Mouse (Mus musculus) CH12.LX (cell line): ENCODE results near the gene Gm21976. TPM values are rescaled to one million over a fixed set of nuclear protein-coding genes. Genes with fewer than 3 reads are reported as not detected.

Experiments
- DNase-seq: peaks from one replicate; pipeline ENCODE4 v3.0.0-alpha.2; 2013; ENCODE audit errors: extremely low read depth
- H3K27ac ChIP-seq: 2 replicates; pipeline ENCODE4 v1.5.1; 2012; ENCODE audit warnings: low read depth, mild to moderate bottlenecking, control low read depth, moderate library complexity; ENCODE audit not compliant: insufficient read depth
- H3K27me3 ChIP-seq: replicated peaks from 2 replicates; pipeline ENCODE3; 2012; ENCODE audit warnings: inconsistent platforms
- H3K36me3 ChIP-seq, 2 experiments: replicated peaks in 1 of 2; 2 replicates each; pipeline versions ENCODE3 to v1.6.1; 2012; ENCODE audit warnings: inconsistent platforms in 1 of 2, low read length in 1 of 2, mild to moderate bottlenecking in 1 of 2, mixed read lengths in 1 of 2, moderate library complexity in 1 of 2; ENCODE audit not compliant: control insufficient read depth in 1 of 2, insufficient read depth in 1 of 2
- H3K4me1 ChIP-seq, 2 experiments: 2 replicates each; pipeline ENCODE4 v1.6.1; 2012; ENCODE audit warnings: inconsistent platforms in 1 of 2, moderate library complexity in 1 of 2; ENCODE audit not compliant: insufficient read depth in 2 of 2, control insufficient read depth in 1 of 2
- H3K4me2 ChIP-seq: 2 replicates; pipeline ENCODE4 v1.6.1; 2012; ENCODE audit warnings: low read depth, mild to moderate bottlenecking, control low read depth; ENCODE audit not compliant: poor library complexity, insufficient read depth, severe bottlenecking
- H3K4me3 ChIP-seq, 3 experiments: fragments of 150-350 bp in 1 of 3; sonication (generic) in 1 of 3; replicated peaks in 1 of 3; 2 replicates each; pipeline versions ENCODE3 to v1.5.1; 2011 to 2012; ENCODE audit warnings: low read depth in 2 of 3, low read length in 2 of 3, mild to moderate bottlenecking in 2 of 3, moderate library complexity in 2 of 3, control low read depth in 1 of 3, improper control_type of control experiment in 1 of 3, inconsistent platforms in 1 of 3, mixed read lengths in 1 of 3; ENCODE audit not compliant: poor library complexity in 1 of 3
- H3K79me2 ChIP-seq: replicated peaks from 2 replicates; pipeline ENCODE4 v1.6.1; 2012; ENCODE audit warnings: mild to moderate bottlenecking, moderate library complexity; ENCODE audit not compliant: control insufficient read depth, poor library complexity, insufficient read depth, severe bottlenecking; ENCODE audit errors: extremely low read depth
- H3K9ac ChIP-seq: 2 replicates; pipeline ENCODE4 v1.6.1; 2012; ENCODE audit warnings: low read depth, mild to moderate bottlenecking, control low read depth, moderate library complexity; ENCODE audit not compliant: insufficient read depth
- H3K9me3 ChIP-seq: replicated peaks from 2 replicates; pipeline ENCODE3; 2012; ENCODE audit warnings: low read length, inconsistent platforms, mixed read lengths
- BHLHE40 ChIP-seq: IDR thresholded peaks from 2 replicates; pipeline ENCODE4 v1.6.1; 2011; ENCODE audit warnings: mild to moderate bottlenecking, low read depth, low read length, improper control_type of control experiment
- CHD1 ChIP-seq: IDR thresholded peaks from 2 replicates; pipeline ENCODE4 v1.6.1; 2012; ENCODE audit warnings: low read depth, low read length, improper control_type of control experiment, inconsistent platforms
- CHD2 ChIP-seq: IDR thresholded peaks from 2 replicates; pipeline ENCODE4 v1.6.1; 2011; ENCODE audit warnings: low read length, improper control_type of control experiment
- CTCF ChIP-seq, 2 experiments: IDR thresholded peaks in 1 of 2; conservative IDR thresholded peaks in 1 of 2; 2 replicates each; pipeline ENCODE4 v1.5.1; 2011 to 2012; ENCODE audit warnings: low read depth in 2 of 2, low read length in 2 of 2, improper control_type of control experiment in 1 of 2, inconsistent platforms in 1 of 2, mild to moderate bottlenecking in 1 of 2, moderate library complexity in 1 of 2
- ELF1 ChIP-seq: IDR thresholded peaks from 2 replicates; pipeline ENCODE4 v1.6.1; 2014; ENCODE audit warnings: low read depth, mild to moderate bottlenecking, inconsistent platforms, low read length, improper control_type of control experiment
- HCFC1 ChIP-seq: IDR thresholded peaks from 2 replicates; pipeline ENCODE4 v1.6.1; 2012; ENCODE audit warnings: low read depth, mild to moderate bottlenecking, inconsistent platforms, low read length, improper control_type of control experiment
- IRF4 ChIP-seq: IDR thresholded peaks from 2 replicates; pipeline ENCODE4 v1.6.1; 2014; ENCODE audit warnings: low read depth, mild to moderate bottlenecking, inconsistent platforms, low read length, improper control_type of control experiment
- MAFK ChIP-seq: IDR thresholded peaks from 2 replicates; pipeline ENCODE4 v1.6.1; 2011; ENCODE audit warnings: low read length, improper control_type of control experiment; ENCODE audit not compliant: insufficient replicate concordance
- MAZ ChIP-seq: IDR thresholded peaks from 2 replicates; pipeline ENCODE4 v1.6.1; 2012; ENCODE audit warnings: low read depth, mild to moderate bottlenecking, inconsistent platforms, low read length, improper control_type of control experiment, moderate library complexity
- MYC ChIP-seq: IDR thresholded peaks from 2 replicates; pipeline ENCODE4 v1.6.1; 2011; ENCODE audit warnings: low read depth, mild to moderate bottlenecking, improper control_type of control experiment, low read length
- NELFE ChIP-seq: IDR thresholded peaks from 2 replicates; pipeline ENCODE4 v1.6.1; 2011; ENCODE audit warnings: low read depth, low read length, improper control_type of control experiment
- POLR2A ChIP-seq: IDR thresholded peaks from 2 replicates; pipeline ENCODE4 v1.6.1; 2011; ENCODE audit warnings: low read depth, mild to moderate bottlenecking, improper control_type of control experiment, low read length
- POLR2AphosphoS2 ChIP-seq: IDR thresholded peaks from 2 replicates; pipeline ENCODE4 v1.6.1; 2011; ENCODE audit warnings: low read depth, low read length, improper control_type of control experiment
- SIN3A ChIP-seq: IDR thresholded peaks from 2 replicates; pipeline ENCODE4 v1.6.1; 2012; ENCODE audit warnings: low read length, improper control_type of control experiment, inconsistent platforms
- SMC3 ChIP-seq: IDR thresholded peaks from 2 replicates; pipeline ENCODE4 v1.6.1; 2011; ENCODE audit warnings: low read depth, low read length, improper control_type of control experiment
- TBP ChIP-seq: conservative IDR thresholded peaks from 2 replicates; pipeline ENCODE4 v1.6.1; 2011; ENCODE audit warnings: low read depth, low read length, improper control_type of control experiment
- USF2 ChIP-seq: conservative IDR thresholded peaks from 2 replicates; pipeline ENCODE4 v1.6.1; 2011; ENCODE audit warnings: low read depth, low read length, improper control_type of control experiment
- ZC3H11A ChIP-seq: IDR thresholded peaks from 2 replicates; pipeline ENCODE4 v1.6.1; 2012; ENCODE audit warnings: low read depth, mild to moderate bottlenecking, inconsistent platforms, low read length, improper control_type of control experiment
- ZKSCAN1 ChIP-seq: IDR thresholded peaks from 2 replicates; pipeline ENCODE4 v1.6.1; 2012; ENCODE audit warnings: low read depth, inconsistent platforms, low read length, improper control_type of control experiment, borderline replicate concordance
- ZMIZ1 ChIP-seq: IDR thresholded peaks from 2 replicates; pipeline ENCODE4 v1.6.1; 2012; ENCODE audit warnings: low read depth, mild to moderate bottlenecking, inconsistent platforms, low read length, improper control_type of control experiment
- dilution Hi-C: fragments of 300-500 bp; cut with MboI; formaldehyde crosslinking; loops from 2 replicates; pipeline ENCODE4 v1.14.3; 2020; ENCODE audit warnings: low sequenced_read_pairs; ENCODE audit not compliant: extremely low pct_unique_long_range_greater_than_20kb, extremely low pct_ligation_motif_present
- in situ Hi-C: fragments of 300-500 bp; cut with MboI; formaldehyde crosslinking; loops from 3 replicates; pipeline ENCODE4 v1.14.3; 2019; ENCODE audit warnings: low sequenced_read_pairs, low pct_ligation_motif_present, low pct_unique_long_range_greater_than_20kb, mixed read lengths
- polyA plus RNA-seq: library from polyadenylated mRNA; unstranded; fragments of >175 nt; gene quantifications from 2 replicates; pipeline ENCODE4 v1.2.1, GENCODE M21; 2012; ENCODE audit warnings: low read depth; ENCODE audit not compliant: insufficient read length
- total RNA-seq, 2 experiments: library from RNA; depleted of rRNA; stranded (reverse); fragments of 300-350 nt in 1 of 2; fragments of >200 nt in 1 of 2; gene quantifications; 2 replicates each; pipeline ENCODE4 v1.2.3; 2012 to 2014

Gene Gm21976
- total RNA-seq (2012; rRNA removed) (not detected in 2 replicates), total RNA-seq (2014; rRNA removed) (not detected in 2 replicates), polyA plus RNA-seq (not detected in 2 replicates)

DNA sequence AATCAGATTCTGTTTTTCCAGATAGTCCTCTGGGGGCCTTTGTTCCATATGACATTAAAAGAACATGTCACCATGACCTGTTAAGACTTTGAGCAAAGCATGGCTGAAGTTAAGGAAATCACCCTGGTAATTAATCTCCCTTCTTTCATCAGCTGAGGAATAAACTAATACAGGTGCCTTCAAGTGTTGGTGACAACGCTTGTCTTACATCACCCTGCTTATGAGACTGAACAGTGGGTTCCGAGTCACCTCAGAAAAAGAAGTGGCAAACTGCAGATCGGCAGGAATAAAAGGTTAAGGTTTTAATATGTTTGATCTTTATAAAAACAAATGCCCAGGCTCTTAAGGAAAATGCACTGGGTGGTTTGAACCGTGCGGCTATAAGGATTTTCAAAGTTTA, at the start of gene Gm21976:
Gene Gm21976 (plus strand): TSS at position 202 of the 400 bp plus-strand sequence.
- H3K36me3 ChIP-seq = peaks cover 4 to 17% of the 10 kb centered on the region in 2 experiments
- dilution Hi-C loops (no loop called here), in situ Hi-C loops (no loop called here)
- H3K9ac ChIP-seq = no peak within 1 kb of the TSS
- TF ChIP-seq CHD1 (no peak), MAZ (no peak), ZKSCAN1 (no peak), ZC3H11A (no peak), NELFE (no peak), CHD2 (no peak), CTCF (conservative IDR thresholded peaks at IDR 0.05 in 1 of 2, IDR thresholded peaks at IDR 0.05 in 1 of 2; ENCODE audit: low read depth in 2 of 2, low read length in 2 of 2) (no peak), POLR2AphosphoS2 (no peak), MYC (no peak), MAFK (no peak), HCFC1 (no peak), SIN3A (no peak), BHLHE40 (no peak), TBP (no peak), POLR2A (no peak), ZMIZ1 (no peak), IRF4 (no peak), SMC3 (no peak)
- TF ChIP-seq, all 38 proteins: peak for 0
- H3K27me3 ChIP-seq = no peaks in the 10 kb centered on the region
- H3K4me3 ChIP-seq = no peak within 1 kb of the TSS
- H3K27ac ChIP-seq = no peak within 1 kb of the TSS
- peaks cover 20 to 21% of the 10 kb centered on the region in 2 experiments for H3K4me1 ChIP-seq
- no peaks in the 10 kb centered on the region for H3K9me3 ChIP-seq
- no peak within 1 kb of the TSS for H3K4me2 ChIP-seq
- no peak for DNase-seq
- H3K79me2 ChIP-seq = no peaks in the 10 kb centered on the region

DNA sequence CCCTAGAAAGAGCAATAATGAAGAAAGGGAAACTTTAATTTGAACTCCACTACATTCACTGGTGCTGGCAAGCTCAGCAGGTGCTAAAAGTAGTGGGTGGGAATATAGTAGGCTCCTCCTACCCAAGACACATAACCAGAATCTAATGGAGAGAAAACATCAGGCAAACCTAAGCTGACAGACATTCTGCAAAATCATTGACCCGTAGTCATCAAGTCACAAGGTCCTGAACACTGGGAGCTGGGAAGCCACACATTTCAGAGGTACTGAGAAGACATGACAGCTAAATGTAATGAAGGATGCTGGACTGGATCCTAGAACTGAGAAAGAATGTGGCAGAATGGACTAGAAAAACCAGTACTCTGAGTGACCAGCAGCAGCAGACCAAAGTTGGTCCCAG, 49.2 kb upstream of the Gm21976 start:
- no peak overlapping the region for H3K27ac ChIP-seq
- H3K27me3 ChIP-seq = no peaks in the 10 kb centered on the region
- TF ChIP-seq ELF1 = no peak
- TF ChIP-seq POLR2A = no peak
- no peak for TF ChIP-seq HCFC1
- no peak for TF ChIP-seq USF2
- TF ChIP-seq CHD1 = no peak
- dilution Hi-C loops = no loop called here
- no peaks in the 10 kb centered on the region for H3K79me2 ChIP-seq
- no peak overlapping the region for H3K4me2 ChIP-seq
- no peak overlapping the region for H3K4me3 ChIP-seq
- DNase-seq = no peak
- no peaks in the 10 kb centered on the region for H3K9me3 ChIP-seq
- H3K9ac ChIP-seq = no peak overlapping the region
- in situ Hi-C loops = no loop called here
- H3K4me1 ChIP-seq = 0 out of 4 replicates have a peak, but pooled peaks cover 0 to 4% of the 10 kb centered on the region in 2 experiments
- no peaks in the 10 kb centered on the region for H3K36me3 ChIP-seq
